Mouse (Mus musculus): ENCODE measurements at regions not wholly inside any gene's neighbourhood (a gene's known extent, or its start where the extent isn't known, plus 50 kb on each side); places are given as distances from the start of the nearest gene placed in this dataset.

DNA sequence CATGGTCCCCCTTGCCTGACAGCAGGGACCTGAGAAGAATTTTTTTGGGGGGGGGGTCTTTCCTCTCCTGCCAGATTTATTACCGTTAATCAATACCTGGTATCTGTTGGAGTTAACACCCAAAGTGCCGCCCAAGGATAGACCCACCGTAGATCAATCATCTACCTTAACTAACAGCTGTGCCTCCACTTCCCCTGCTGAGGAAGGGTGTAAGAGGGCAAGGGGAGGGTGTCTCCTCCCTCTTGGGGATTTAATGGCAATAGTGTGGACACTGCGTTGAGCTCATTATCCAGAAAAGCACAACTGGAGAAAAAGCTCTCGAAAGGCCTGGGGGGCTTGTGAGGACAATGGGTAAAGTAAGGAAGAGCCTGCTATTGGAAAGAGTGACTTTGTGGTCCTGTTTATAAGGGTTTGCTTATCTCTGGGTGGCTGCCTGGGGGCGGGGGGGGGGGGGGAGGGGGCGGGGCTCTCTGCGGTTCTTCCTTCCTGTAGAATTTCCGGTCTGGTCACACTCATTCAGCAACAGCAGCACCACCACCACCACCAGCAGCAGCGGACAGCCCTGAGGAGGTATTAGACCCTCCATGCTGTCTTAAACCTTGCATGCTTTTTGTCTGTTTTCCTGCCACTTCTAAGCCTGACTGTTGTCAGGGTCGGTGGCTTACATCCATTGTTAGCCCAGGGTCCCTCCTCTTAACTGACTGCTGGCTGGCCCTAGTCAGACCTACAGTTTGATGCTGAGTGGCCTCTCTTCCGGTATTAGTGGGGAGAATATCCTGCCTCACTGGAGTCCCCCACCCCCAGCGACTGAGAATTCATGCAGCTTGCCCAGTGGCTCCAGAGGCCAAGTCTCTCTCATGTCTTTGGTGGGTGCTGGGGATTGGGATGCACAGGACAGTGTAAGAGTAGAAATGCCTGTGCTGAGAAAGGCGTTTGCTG, 138.0 kb upstream of the Lemd2 start:
- TF ChIP-seq CTCF (IDR thresholded peaks at IDR 0.05; ENCODE audit: low read depth, low read length) (no peak), POLR2A (IDR thresholded peaks at IDR 0.05; ENCODE audit: borderline replicate concordance, low read depth, low read length) (no peak)

Data from bone marrow macrophage, adult 2 months (primary cell).